Mouse (Mus musculus) olfactory bulb, adult 2 months (tissue): ENCODE measurements at regions not wholly inside any gene's neighbourhood (a gene's known extent, or its start where the extent isn't known, plus 50 kb on each side); places are given as distances from the start of the nearest gene placed in this dataset.

Experiments used
- CTCF ChIP-seq: fragments of 200-500 bp; IDR thresholded peaks from 2 replicates; pipeline ENCODE4 v1.5.1; 2012; ENCODE audit warnings: low read depth, mild to moderate bottlenecking, low read length, moderate library complexity; ENCODE audit not compliant: insufficient read depth
- POLR2A ChIP-seq: fragments of 200-500 bp; IDR thresholded peaks from 2 replicates; pipeline ENCODE4 v1.6.1; 2012; ENCODE audit warnings: mild to moderate bottlenecking, low read depth, low read length, moderate library complexity; ENCODE audit not compliant: insufficient read depth

GRCm38 (mm10) chr14:71531298-71531697 is 931.7 kb upstream of the Fam160b2 start:
- TF ChIP-seq POLR2A = no peak
- TF ChIP-seq CTCF = no peak
